Mouse (Mus musculus) kidney, postnatal 14 days (tissue): ENCODE results near the gene Vwa5a.

Experiments
- DNase-seq: peaks from one replicate; pipeline ENCODE4 v3.0.0; 2022; ENCODE audit warnings: mixed read lengths

Vwa5a gene

DNA sequence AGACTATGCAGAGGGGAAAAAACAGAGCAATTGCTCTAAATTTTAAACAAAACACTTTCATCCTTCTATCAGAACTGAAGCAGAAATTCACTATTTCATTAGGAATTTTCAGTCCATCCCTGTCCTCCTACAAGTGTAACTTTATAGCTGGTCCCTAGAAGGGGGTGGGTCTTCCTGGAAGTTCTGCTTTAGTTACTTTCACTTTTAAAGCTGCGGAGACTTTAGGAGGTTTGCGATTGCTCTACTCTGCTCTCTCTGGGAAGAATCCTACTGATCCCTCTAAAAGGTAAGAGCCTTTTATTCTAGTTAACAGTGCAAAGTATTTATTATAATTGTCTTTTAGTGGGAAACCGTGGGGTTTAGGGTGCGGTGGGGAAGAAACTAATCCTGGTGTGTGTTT is at the start of gene Vwa5a:
Gene Vwa5a, plus strand, starts transcription at position 167 of the 400 bp plus-strand sequence.
- DNase-seq: peak; percentile 60

DNA sequence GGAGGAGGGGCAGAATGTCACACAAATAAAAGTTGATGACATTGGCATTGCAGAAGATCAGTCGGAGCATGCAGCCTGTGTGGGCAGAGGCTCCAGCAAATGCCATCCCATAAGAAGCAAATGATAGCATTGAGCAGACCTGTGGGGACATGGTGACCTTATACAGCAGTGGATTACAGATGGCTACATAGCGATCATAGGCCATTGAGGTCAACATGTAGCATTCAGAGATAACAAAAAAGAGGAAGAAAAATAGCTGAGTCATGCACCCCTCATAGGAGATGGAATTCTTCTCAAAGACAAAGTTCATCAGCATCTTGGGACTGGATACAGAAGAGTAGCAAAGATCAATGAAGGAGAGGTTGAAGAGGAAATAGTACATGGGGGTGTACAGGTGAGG is 45.2 kb upstream of the Vwa5a start:
- DNase-seq: no peak

- no peak for DNase-seq
Measured at GRCm38 (mm10) chr9:38674501-38674900, 43.6 kb upstream of the Vwa5a start, which contains the start of gene Olfr918. Gene Olfr918 (minus strand): TSS chr9:38674601.

- DNase-seq: peak; percentile 21
Measured at GRCm38 (mm10) chr9:38718927-38719441, 916 bp downstream of the Vwa5a start.

- no peak for DNase-seq
Measured at GRCm38 (mm10) chr9:38724044-38724443, 6.0 kb downstream of the Vwa5a start.

- no peak for DNase-seq
Measured at GRCm38 (mm10) chr9:38728218-38728617, 10.2 kb downstream of the Vwa5a start.

DNA sequence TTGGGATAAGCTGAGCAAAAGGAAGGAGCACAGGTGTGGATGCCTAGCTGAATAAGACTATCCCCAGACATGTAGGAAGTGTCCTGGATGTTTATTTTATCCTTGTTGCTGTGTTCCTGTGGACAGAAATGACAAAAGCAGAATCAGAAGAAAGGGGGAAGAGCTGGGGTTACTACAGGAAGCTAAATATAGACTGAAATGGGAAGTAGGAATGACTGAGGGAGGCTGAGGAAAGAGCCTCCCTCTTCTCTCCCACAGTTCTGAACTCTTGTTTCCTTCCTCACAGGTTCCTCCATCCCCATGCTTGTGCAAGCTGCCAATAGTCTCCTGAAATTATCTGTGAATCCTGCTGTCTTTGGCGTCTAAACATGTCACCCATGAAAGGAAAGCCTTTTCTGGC is 23.3 kb downstream of the Vwa5a start:
- DNase-seq: no peak

DNA sequence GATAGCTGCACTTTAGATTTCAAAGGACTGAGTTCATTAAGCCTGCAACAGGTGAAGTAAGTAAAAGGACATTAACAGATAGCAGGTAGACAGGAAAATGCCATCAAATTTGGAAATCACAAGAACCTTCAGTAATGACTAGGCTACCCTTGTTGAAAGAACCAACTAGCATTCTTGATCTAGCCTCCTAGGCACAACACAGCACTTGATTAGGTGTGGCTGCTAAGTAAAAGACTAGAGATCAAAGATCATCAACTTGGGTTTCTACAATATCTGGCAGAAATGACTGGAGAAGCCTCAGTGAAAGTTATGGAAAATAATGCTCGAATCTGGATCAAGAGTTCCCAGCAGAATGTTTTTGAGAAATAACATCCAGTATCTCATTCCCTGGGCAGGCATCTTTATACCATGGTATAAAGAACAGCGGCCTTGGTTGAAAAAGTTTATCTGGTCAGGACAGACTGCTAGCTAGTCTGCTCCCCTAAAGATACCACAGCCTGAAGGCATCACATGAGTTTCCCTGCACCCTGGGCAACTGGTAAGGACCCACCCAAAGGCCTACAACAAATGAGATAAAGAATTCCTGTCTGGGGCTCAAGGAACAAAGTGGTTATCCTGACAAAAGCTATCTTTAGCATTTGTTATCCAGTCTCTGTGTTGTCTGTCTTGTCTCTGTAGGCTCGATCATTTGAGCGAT is 26.7 kb downstream of the Vwa5a start:
- DNase-seq: no peak

DNA sequence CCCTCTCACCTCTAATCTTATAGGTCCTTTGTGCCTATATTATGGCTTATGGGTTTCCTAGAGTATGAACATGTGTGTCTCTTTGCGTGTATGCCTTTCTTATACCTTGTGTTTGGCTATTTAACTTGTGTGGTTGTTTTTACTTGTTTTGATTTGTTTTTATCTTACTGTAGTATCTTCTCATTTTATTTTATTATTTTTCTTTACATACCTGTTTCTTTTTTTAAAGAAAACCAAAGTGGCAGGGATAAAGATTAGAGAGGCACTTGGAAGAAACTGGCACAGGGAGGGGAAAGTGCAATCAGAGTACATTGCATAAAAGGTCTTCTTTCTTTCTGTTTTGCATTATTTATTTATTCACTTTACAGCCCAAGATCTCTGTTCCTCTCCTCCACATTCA is 33.9 kb downstream of the Vwa5a start, which contains the start of gene Olfr920:
Gene Olfr920, plus strand, starts transcription at position 301 of the 400 bp plus-strand sequence.
- no peak for DNase-seq

- no peak for DNase-seq
Measured at GRCm38 (mm10) chr9:38772768-38773167, 54.7 kb downstream of the Vwa5a start, which contains the start of gene Olfr921. Gene Olfr921 (plus strand): TSS chr9:38773068.

DNA sequence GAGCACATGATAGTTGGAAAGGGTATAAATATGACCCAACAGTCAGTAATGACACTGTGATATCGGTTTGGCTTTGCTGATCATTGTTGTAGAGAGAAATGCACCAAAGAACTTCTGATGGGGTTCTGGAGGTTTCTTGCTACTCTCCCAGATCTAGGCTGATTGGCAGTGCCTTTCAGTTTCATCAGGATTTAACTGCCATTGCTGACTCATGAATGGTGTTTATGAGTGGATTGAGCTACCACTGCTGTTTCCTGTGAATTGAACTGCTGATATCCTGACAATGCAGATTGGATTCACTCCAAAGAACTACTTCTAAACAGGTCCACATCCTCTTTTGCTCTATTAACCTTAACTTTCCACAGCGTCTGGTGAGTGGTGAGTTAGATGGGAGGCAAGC is 74.6 kb downstream of the Vwa5a start:
- no peak for DNase-seq
